In genomic region chr2:35581501-35582340, GRCm38 (mm10) we compare ENCODE assay signal across 8 mouse cellular contexts. TPM values are rescaled to one million over a fixed set of nuclear protein-coding genes. Genes with fewer than 3 reads are reported as not detected.
A peak's percentile ranks its signal among the peaks of the same experiment; 100 is the strongest.
DNase-seq lines count a peak whose midpoint lies in the region; TF ChIP-seq lines count a peak whose summit lies in the region.

No protein-coding gene starts in this region.

- peak overlapping the region; percentile 43 for H3K4me3 ChIP-seq in lung, adult 2 months (replicated peaks; ENCODE audit: extremely low read depth, low read depth, low read length)

- peak; percentile 19; the same call in 1 of the 2 replicates for TF ChIP-seq CTCF in lung, adult 2 months (IDR thresholded peaks at IDR 0.05; ENCODE audit: insufficient read depth, low read length)

- WGBS in lung, adult 2 months, result 4% methylated on average over 69 of the region's 76 CpGs

- peak; percentile 15 to 18 for DNase-seq in left cerebral cortex, adult 18-20 months (ENCODE audit: low spot score in 2 of 2)
- DNase-seq in left cerebral cortex, adult 8-10 months (ENCODE audit: low spot score in 2 of 2), result no peak
- peak; percentile 47 to 53 for DNase-seq in cerebellum, postnatal 10 days
- peak; percentile 58 to 60 for DNase-seq in gastrocnemius, postnatal 36 days
- DNase-seq in kidney, adult 11 months, result peak; percentile 67
- peak; percentile 77 for DNase-seq in lung, adult 2 months
- DNase-seq in ovary, postnatal 14 days (ENCODE audit: low spot score), result peak; percentile 51
- no peak for DNase-seq in layer of hippocampus, postnatal 14 days (ENCODE audit: low spot score in 2 of 2)

- no peaks in the 10 kb centered on the region; the same call in 1 of the 2 replicates for H3K4me1 ChIP-seq in lung, adult 2 months (ENCODE audit: control insufficient read depth, insufficient read depth, low read length)

- TF ChIP-seq POLR2A in lung, adult 2 months (IDR thresholded peaks at IDR 0.05; ENCODE audit: borderline replicate concordance, extremely low read depth, low read depth, low read length), result peak; percentile 30; the same call in 1 of the 2 replicates

- intact Hi-C loops in gastrocnemius, postnatal 36 days (cut with DNase I), result loop anchor here (5.0 kb wide), 1 partner anchor 34 kb away; no protein-coding TSS in a partner anchor

RNA-seq across cellular contexts. Expression of gene Dab2ip, which starts 23.7 kb away (rescaled TPM):
- 100 to 1,000 TPM; 133 to 135 TPM for total RNA-seq in left cerebral cortex, adult 18-20 months (2021)
- total RNA-seq in left cerebral cortex, adult 8-10 months (2022), result 100 to 1,000 TPM; 108 to 124 (median 115) TPM
- 10 to 100 TPM; 37.6 to 46.5 TPM for total RNA-seq in gastrocnemius, postnatal 36 days (2021)
- polyA plus RNA-seq in lung, adult 2 months (2012; rRNA removed), result 113 and 132 TPM in 2 replicates
- total RNA-seq in layer of hippocampus, postnatal 14 days (2021), result 100 to 1,000 TPM; 113 to 114 TPM

Comparison
In these comparisons a context has a peak if more than half of its experiments do, and no peak if none do; other contexts are left out.
1. DNase-seq: peak in left cerebral cortex, adult 18-20 months (2 of 2), cerebellum, postnatal 10 days (2 of 2), gastrocnemius, postnatal 36 days (2 of 2), kidney, adult 11 months (single experiment), lung, adult 2 months (single experiment) and ovary, postnatal 14 days (single experiment); none in left cerebral cortex, adult 8-10 months (0 of 2) and layer of hippocampus, postnatal 14 days (0 of 2).